Mouse (Mus musculus) stomach, postnatal 0 days (tissue): ENCODE measurements around the gene Tusc2. TPM values are rescaled to one million over a fixed set of nuclear protein-coding genes. Genes with fewer than 3 reads are reported as not detected.

Source experiments
- ATAC-seq: fragments of 200-750 bp; cut with Nextera tagmentation; 2 replicates; pipeline ENCODE4 v1.8.0; 2017; ENCODE audit not compliant: low FRiP score, low TSS enrichment
- DNase-seq: peaks from one replicate; pipeline ENCODE4 v3.0.0-alpha.2; 2016; ENCODE audit warnings: low spot score
- H3K27ac ChIP-seq: fragments of 300-500 bp; sonication (generic); replicated peaks from 2 replicates; pipeline ENCODE4 v1.5.1; 2014; ENCODE audit warnings: mild to moderate bottlenecking, control low read depth
- H3K27me3 ChIP-seq: fragments of 300-500 bp; sonication (generic); 2 replicates; pipeline ENCODE4 v1.6.1; 2014; ENCODE audit warnings: low read length; ENCODE audit not compliant: control insufficient read depth, insufficient read depth
- H3K36me3 ChIP-seq: fragments of 300-500 bp; sonication (generic); 2 replicates; pipeline ENCODE4 v1.6.1; 2014; ENCODE audit warnings: low read length, mixed read lengths; ENCODE audit not compliant: control insufficient read depth, insufficient read depth
- H3K4me1 ChIP-seq: fragments of 300-500 bp; sonication (generic); replicated peaks from 2 replicates; pipeline ENCODE4 v1.6.1; 2014; ENCODE audit warnings: antibody characterized with exemption; ENCODE audit not compliant: control insufficient read depth, insufficient read depth
- H3K4me2 ChIP-seq: fragments of 300-500 bp; sonication (generic); replicated peaks from 2 replicates; pipeline ENCODE4 v1.6.1; 2014; ENCODE audit warnings: low read depth, mild to moderate bottlenecking, control low read depth, moderate library complexity
- H3K4me3 ChIP-seq: fragments of 300-500 bp; sonication (generic); 2 replicates; pipeline ENCODE4 v1.5.1; 2014; ENCODE audit warnings: low read depth, low read length, control low read depth
- H3K9ac ChIP-seq: fragments of 300-500 bp; sonication (generic); 2 replicates; pipeline ENCODE4 v1.6.1; 2014; ENCODE audit warnings: mild to moderate bottlenecking, low read length, control low read depth, mixed read lengths
- H3K9me3 ChIP-seq: fragments of 300-500 bp; sonication (generic); 2 replicates; pipeline ENCODE4 v1.6.1; 2016; ENCODE audit warnings: low read length; ENCODE audit not compliant: control insufficient read depth
- CTCF ChIP-seq: IDR thresholded peaks from 2 replicates; pipeline ENCODE4 v1.5.1; 2016; ENCODE audit warnings: antibody characterized with exemption, low read depth, mild to moderate bottlenecking, moderate library complexity
- EP300 ChIP-seq: optimal IDR thresholded peaks from 2 replicates; pipeline ENCODE3; 2016; ENCODE audit warnings: antibody characterized with exemption
- WGBS: fragments of 180-500 bp; shearing (Covaris S2); extraction: QIAGEN DNeasy Blood & Tissue Kit; methylation state at CpG from one replicate; pipeline ENCODE4 v1.1.7; 2014; 5-methylcytosine and 5-hydroxymethylcytosine counted together
- polyA plus RNA-seq: library from polyadenylated mRNA; unstranded; fragments of >200 nt; fragmentation: Nextera tagmentation; extraction: Ambion mirVana; gene quantifications from 2 replicates; pipeline ENCODE4 v1.2.1, GENCODE M21; 2015

The Tusc2 gene
- 44.9 and 48.7 TPM in 2 replicates for polyA plus RNA-seq

- Histone ChIP-seq H3K27me3 (no peaks in the 10 kb centered on the region), H3K4me3 (peak within 1 kb of the TSS; percentile 79), H3K36me3 (peaks cover 26% of the 10 kb centered on the region), H3K27ac (peak within 1 kb of the TSS; percentile 84), H3K4me1 (peaks cover 6% of the 10 kb centered on the region; the same call in 1 of the 2 replicates), H3K9ac (peak within 1 kb of the TSS; percentile 82), H3K4me2 (peak within 1 kb of the TSS; percentile 86), H3K9me3 (no peaks in the 10 kb centered on the region)
- WGBS, result 1% methylated on average over 46 of the region's 46 CpGs
- DNase-seq (peak; percentile 96), ATAC-seq (peak; percentile 94)
- no peak for TF ChIP-seq EP300
- no peak for TF ChIP-seq CTCF
Observed at GRCm38 (mm10) chr9:107563029-107563581, at the start of gene Tusc2. Tusc2 (plus strand) TSS chr9:107563255.

GRCm38 (mm10) chr9:107514303-107514955, 48.6 kb upstream of the Tusc2 start:
- peak; percentile 89 for DNase-seq
- Histone ChIP-seq H3K4me1 (no peaks in the 10 kb centered on the region), H3K27ac (no peak overlapping the region), H3K9me3 (no peaks in the 10 kb centered on the region), H3K4me3 (no peak overlapping the region), H3K27me3 (no peaks in the 10 kb centered on the region; the same call in 1 of the 2 replicates), H3K4me2 (no peak overlapping the region), H3K36me3 (no peaks in the 10 kb centered on the region), H3K9ac (no peak overlapping the region)
- peak; percentile 100 for TF ChIP-seq CTCF
- TF ChIP-seq EP300, result no peak
- ATAC-seq, result peak; percentile 40; the same call in 1 of the 2 replicates
- WGBS, result 12% methylated on average over 14 of the region's 14 CpGs

DNA sequence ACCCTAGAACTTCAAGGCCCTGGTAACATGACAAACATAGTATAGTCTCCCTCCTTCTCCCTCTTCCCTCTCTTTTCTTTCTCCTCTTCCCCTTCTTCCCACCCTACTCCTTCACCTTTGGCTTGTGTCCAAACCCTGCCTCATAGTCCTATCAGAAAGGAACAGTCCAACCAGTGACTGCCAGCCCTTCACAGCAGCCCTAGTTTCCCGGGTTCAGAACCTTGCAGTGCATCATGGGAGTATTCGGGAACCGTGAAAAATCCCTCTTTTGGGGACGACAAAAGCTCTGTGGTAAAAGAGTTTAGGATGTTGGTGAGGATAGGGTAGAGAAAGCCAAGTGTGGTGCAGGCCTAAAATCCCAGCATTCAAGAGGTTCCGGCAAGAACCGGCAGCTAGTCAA, 42.7 kb upstream of the Tusc2 start:
- no peak overlapping the region for H3K27ac ChIP-seq
- no peak overlapping the region for H3K9ac ChIP-seq
- H3K4me1 ChIP-seq, result peaks cover 4% of the 10 kb centered on the region; the same call in 1 of the 2 replicates
- H3K9me3 ChIP-seq, result no peaks in the 10 kb centered on the region
- H3K27me3 ChIP-seq, result no peaks in the 10 kb centered on the region
- WGBS, result 64% methylated on average over 6 of the region's 6 CpGs
- H3K4me2 ChIP-seq, result no peak overlapping the region
- no peak for DNase-seq
- no peaks in the 10 kb centered on the region for H3K36me3 ChIP-seq
- ATAC-seq, result no peak
- no peak overlapping the region for H3K4me3 ChIP-seq
- TF ChIP-seq CTCF (no peak), EP300 (no peak)

- ATAC-seq (no peak), DNase-seq (no peak)
- Histone ChIP-seq H3K36me3 (no peaks in the 10 kb centered on the region), H3K27ac (no peak overlapping the region), H3K4me1 (peaks cover 4% of the 10 kb centered on the region; the same call in 1 of the 2 replicates), H3K4me3 (no peak overlapping the region), H3K4me2 (no peak overlapping the region), H3K9ac (no peak overlapping the region), H3K9me3 (no peaks in the 10 kb centered on the region), H3K27me3 (no peaks in the 10 kb centered on the region)
- WGBS, result 28% methylated on average over 5 of the region's 5 CpGs
- TF ChIP-seq EP300, result no peak
- no peak for TF ChIP-seq CTCF
Observed at GRCm38 (mm10) chr9:107521190-107521589, 41.9 kb upstream of the Tusc2 start.

- Histone ChIP-seq H3K4me3 (0 out of 2 replicates have a peak overlapping the region, but pooled peaks have one; percentile 1), H3K4me1 (peaks cover 4% of the 10 kb centered on the region; the same call in 1 of the 2 replicates), H3K9me3 (no peaks in the 10 kb centered on the region), H3K4me2 (peak overlapping the region; percentile 49), H3K9ac (no peak overlapping the region), H3K27me3 (no peaks in the 10 kb centered on the region), H3K27ac (no peak overlapping the region), H3K36me3 (no peaks in the 10 kb centered on the region)
- peak; percentile 39 for DNase-seq
- ATAC-seq, result no peak
- 14% methylated on average over 25 of the region's 25 CpGs for WGBS
- TF ChIP-seq CTCF (no peak), EP300 (no peak)
Observed at GRCm38 (mm10) chr9:107521711-107522399, 41.2 kb upstream of the Tusc2 start.
